Mouse (Mus musculus) thymus, postnatal 0 days (tissue): ENCODE measurements around the gene Fam234a. TPM values are rescaled to one million over a fixed set of nuclear protein-coding genes. Genes with fewer than 3 reads are reported as not detected.
"Not testable (repeated sequence)": the region's sequence is repeated elsewhere in the genome, so short reads cannot be mapped to it uniquely, and the experiment has no call there.

Experiments used
- DNase-seq: peaks from one replicate; pipeline ENCODE4 v3.0.0-alpha.2; 2015; ENCODE audit warnings: low spot score
- polyA plus RNA-seq: library from polyadenylated mRNA; unstranded; fragments of >200 nt; fragmentation: Nextera tagmentation; extraction: Ambion mirVana; gene quantifications from 2 replicates; pipeline ENCODE4 v1.2.1, GENCODE M21; 2015

Fam234a gene
- polyA plus RNA-seq, 1 experiment from 2014 or later = 9.3 TPM

DNA sequence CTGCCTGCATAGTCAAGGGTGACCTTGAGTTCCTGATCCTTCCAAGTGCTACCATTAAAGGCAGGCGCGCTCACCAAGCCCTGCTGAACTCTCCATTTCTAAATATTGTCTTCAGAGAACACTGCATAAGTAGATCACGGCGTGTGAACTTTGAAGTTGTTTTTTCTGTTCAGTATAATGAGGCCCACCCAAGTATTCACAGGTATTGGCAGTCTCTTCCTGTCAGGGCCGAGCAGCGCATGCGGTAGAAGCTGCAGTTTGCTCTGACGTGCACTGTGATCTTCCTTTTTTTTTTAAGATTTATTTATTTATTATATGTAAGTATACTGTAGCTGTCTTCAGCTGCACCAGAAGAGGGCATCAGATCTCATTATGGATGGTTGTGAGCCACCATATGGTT lies 9.7 kb downstream of the Fam234a start:
- DNase-seq = no peak

DNA sequence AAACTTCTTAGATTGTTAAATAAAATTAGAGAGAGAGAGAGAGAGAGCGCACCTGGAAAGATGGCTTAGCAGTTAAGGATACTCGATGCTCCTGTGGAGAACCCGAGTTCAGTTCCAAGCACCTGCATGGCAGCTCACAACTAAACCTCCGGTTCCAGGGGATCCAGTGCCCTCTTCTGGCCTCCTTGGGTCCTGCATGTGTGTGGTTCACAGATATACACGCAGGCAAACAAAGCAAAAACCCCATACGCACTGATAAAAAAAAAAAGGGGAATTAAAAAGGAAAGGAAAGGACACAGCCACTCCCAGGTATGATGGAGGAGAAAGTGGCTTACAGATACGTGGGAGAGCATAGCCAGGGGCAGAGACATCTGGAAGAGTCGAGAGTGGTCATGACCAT lies 11.2 kb downstream of the Fam234a start:
- DNase-seq = no peak

DNA sequence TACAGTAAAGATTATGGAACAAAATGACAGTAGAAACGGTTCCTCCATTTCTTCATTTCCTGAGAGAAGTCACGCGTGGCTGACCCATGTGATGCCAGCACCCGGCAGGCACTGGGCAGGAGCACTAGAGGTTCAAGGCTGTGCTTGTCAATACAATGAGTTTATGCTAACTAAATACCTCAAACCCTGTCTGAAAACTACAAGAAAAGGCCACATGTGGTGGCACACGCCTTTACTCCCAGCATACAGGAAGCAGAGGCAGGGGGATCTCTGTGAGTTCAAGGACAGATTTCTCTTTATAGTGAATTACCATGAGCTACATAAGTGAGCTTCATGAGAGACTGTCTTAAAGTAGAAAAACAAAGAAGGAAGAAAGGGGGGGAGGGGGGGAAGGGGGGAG lies 12.9 kb downstream of the Fam234a start:
- no peak for DNase-seq

DNA sequence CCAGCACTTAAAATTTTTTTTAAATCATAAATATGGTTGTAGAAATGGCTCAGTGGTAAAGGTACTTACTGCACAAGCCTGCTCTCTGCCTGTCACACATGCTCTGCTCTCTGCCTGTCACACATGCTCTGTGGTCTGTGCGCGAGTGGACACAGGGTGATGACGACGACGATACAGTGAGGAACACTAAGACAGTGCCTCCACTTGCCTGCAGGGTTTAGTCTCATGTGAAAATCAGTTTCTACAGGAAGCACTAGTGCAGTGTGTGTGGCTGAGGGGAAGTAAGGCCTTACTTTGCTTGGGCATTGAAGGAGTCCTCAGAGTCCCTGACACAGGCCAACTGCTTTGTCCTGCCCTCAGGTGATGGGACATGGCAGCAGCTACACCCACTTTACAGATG lies 14.3 kb downstream of the Fam234a start:
- no peak for DNase-seq

DNA sequence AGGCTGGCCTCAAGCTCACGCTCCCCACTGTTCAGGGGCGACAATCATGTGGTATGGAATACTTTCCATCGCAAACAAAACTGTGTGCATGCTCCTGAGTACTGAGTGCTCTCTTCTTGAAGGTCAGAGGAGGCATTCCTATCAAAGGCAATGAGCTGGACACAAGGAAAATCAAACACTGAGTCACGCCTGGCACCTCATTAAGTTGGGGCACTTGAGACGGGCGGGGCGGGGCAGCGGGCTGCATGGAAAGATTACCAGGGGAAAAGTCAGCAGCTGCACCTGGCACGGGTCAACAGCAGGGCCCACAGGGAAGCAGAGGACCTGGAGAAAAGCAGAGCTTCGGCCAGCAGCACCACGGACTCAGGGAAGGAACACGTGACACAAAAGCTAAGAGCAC lies 18.9 kb downstream of the Fam234a start:
- DNase-seq = no peak

DNA sequence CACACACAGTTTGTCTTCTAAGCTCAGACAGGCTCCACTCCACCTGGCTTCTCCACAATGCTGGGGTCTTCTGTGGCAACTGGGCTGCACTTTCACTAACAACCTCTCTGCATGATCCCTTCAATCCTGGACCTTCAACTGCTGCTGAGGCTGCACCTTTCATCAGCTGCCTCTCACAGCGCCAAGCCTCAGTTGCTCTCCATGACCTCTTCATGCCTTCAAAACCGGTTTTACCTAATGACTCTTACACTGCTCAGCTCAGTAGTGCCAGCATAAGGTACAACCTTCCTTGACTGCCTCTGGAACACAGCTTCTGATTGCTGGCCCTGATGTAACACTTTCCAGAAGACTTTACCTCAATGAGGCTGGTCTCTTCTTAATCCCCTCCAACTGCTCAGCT lies 22.5 kb downstream of the Fam234a start:
- no peak for DNase-seq

DNA sequence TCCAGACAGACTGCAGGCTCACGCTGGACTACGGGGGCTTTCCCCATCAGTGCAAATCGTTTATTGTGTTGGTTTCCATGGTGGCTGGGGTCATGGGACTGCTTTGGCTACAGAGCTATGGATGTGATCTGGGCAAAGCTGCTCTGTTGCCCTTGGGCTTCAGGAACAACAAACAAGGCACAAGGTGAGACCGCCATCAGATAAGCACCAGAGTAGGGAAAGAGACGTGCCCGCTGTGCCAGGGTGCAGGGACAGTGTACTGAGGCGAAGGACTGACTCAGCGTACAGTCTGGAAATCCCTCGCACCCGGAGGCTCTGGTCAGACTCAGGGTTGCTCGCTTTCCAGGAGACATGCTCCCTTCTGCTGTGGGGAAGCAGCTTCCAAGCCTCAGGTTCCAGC lies 31.4 kb downstream of the Fam234a start:
- no peak for DNase-seq

DNA sequence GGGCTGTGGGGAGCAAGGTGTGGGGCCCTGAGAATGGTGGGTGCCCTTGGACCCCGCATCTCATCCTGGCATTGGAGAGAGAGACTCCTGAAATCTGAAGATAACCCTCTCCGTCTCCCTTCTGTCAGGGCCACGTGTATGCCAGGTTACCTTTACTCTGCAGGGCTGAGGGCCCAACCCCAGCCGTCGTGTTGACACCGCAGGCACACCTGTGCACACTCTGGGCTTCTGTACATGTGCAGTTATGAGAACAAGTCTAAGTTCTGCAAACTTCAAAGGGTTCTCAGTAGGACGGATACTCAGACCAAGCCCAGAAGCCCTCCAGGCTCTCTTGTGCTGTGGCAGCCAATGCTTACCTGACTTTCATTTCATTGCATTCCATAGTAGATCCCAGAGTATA lies 31.8 kb downstream of the Fam234a start:
- no peak for DNase-seq

DNA sequence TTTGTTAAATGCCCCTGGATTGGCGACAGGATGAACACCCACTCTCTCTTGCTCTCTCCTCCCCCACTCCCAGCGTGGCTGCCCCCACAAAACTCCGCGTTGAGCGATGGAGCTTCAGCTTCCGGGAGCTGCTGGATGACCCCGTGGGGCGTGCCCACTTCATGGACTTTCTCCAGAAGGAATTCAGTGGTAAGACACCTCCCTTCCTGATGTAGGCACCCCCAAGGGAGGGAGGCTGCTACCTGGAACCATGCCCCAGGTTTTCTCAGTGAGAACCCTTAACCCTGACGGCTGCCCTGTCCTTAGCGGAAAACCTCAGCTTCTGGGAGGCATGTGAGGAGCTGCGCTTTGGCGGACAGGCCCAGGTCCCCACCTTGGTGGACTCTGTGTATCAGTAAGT lies 36.4 kb downstream of the Fam234a start, which contains the start of gene Arhgdig:
Gene Arhgdig (minus strand): TSS at position 101 of the 400 bp plus-strand sequence.
- no peak for DNase-seq

DNA sequence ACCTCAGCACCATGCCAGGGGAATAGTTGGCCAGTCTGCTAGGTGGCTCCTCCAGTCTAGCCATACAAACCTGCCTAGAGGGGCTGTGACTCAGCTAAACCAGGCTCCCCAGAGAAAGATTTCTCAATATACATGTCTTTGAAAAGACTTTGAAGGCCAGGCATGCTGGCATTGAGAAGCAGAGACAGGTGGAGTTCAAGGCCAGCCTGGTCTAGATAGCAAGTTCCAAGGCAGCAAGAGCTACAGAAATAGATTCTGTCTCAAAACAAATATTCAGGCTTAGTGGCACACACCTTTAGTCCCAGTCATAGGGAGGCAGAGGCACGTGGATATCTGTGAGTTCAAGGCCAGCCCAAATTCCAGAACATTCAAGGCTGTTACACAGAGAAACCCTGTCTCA lies 37.6 kb downstream of the Fam234a start:
- no peak for DNase-seq

DNA sequence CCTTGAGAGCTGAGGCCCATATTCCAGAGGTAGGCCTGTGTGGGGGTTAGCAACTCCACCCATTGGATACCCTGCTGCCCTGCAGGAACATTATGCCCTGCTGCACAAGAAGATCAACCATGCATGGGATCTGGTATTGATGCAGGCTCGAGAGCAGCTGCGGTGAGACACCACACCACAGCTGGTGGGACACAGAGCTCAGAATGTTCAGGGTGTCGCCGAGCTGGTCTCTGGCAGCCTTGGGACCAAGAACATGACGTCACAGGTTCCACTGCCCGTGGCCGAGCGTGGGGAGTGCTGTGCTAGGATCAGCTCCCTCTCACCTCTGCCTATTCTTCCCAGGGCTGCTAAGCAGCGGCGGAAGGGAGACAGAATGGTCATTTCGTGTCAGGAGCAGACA lies 39.3 kb downstream of the Fam234a start:
- DNase-seq = no peak

DNA sequence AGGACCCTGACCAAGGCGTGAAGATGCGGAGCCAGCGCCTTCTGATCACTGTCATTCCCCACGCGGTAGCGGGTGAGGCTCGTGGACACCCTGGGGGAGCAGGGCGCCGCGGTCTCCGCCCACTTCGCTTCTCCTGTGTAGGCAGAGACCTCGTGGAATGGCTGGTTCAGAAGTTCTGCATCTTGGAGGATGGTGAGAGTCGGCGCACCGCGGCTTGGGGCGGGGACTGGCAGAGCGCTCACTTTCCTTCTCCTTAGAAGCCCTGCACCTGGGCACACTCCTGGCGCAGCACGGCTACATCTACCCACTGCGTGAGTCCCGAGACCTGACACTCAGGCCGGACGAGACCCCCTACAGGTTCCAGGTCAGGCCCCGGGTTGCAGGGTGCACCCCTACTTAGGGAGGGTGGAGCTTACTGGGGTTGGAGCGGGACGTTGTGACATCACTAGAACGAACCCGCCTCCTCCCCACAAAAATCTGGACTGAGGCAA lies 40.7 kb downstream of the Fam234a start:
- DNase-seq = peak; percentile 13

DNA sequence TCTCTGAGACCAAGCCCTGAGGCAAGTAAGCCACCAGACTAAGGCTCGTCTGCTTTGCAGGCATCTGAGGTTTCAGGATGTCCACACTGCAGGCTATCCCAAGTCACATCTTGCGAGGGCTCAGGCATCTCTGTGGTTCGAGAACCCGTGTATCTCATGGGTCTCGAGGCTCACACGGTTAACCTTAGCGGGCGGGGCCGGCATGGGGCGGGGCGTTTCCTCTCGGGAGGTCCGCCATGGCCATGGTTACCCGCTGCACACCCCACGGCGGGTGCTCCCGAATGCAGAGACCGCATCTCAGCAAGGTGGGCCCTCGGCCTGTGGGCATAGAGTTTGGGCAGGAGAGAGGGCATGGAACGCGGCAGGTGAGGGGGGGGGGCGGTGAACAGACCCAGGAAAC lies 41.3 kb downstream of the Fam234a start, which contains the start of gene Rgs11:
Gene Rgs11 (plus strand): TSS at position 215 of the 400 bp plus-strand sequence.
- DNase-seq = no peak

DNA sequence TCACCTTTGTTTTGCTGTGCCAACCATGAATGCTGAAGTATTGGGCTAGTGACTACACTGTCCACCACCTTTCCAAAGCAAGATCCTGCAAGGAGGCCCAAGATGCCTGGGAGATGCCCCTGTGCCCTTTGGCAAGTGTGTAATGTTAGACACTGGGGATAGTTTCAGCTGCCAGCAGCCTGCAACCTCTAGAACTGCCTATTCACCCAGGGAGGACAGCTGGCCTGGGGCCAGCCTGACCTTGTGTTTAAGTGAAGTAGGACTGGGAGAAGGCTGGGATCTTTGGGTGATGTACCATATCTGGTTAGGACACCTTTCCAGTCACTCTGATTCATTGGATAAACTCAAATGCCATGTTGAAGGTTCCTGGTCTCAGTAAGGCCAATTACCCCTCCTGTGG lies 42.0 kb downstream of the Fam234a start:
- no peak for DNase-seq

DNA sequence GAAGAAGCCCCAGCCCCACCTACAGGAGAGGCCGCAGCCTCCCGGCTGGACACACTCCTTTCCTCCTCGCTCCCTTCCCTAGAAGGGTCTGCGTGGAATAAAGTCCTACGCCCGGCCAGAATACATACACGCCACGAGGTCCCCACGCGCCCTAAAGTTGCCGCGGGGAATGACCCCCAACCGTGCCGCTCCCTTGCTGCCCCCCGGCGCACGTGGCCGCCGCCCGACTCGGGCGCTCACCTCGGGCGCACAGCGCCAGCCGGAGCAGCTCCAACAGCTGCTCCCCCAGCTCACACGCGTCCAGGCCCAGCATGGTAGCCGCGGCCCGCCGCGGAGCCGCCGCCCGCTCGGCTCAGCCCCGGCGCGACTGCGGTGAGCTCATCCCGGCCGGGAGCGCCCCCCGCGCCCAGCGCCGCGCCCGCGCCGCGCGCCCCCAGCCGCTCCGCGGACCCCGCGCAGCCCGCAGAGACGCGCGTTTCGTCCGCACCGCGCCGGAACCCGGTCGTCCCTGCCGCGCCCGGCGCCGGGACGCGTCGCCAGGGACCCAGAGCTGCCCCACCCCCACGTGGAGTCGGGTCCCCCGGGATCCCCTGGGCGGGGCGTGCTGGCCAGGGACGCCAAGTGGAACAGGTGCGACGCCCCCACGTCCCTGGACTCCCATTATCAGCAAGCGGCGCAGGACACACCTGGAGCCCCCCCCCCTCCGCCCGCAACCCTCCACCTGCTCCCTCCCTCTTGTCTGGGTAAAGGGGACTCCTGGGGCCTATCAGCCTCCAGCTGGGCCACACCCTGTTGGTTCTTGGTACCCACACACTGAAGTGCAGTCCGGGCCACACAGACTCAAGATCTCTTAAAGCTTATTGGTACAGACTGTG lies 43.0 kb downstream of the Fam234a start:
- DNase-seq = peak; percentile 8

DNA sequence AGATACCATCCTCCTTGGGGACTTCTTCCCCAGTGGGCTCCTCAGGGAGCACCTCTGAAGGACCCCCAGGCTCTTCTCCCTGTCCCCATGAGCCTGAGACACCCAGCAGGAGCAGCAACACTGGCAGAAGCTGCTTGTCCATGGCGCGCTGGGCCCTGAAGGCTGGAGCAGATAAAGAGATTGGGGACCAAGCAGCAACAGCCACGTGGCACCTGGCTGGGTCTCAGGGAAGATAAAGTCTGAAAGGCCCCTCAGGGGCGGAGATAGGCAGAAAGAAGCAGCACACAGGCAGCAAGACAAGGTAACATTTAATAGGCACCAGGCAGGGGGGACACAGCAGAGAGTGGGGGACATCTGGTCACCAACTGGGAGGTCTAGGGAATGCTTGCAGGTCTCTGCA lies 45.1 kb downstream of the Fam234a start, which contains the start of gene Pdia2:
Gene Pdia2 (minus strand): TSS at position 196 of the 400 bp plus-strand sequence.
- no peak for DNase-seq

DNA sequence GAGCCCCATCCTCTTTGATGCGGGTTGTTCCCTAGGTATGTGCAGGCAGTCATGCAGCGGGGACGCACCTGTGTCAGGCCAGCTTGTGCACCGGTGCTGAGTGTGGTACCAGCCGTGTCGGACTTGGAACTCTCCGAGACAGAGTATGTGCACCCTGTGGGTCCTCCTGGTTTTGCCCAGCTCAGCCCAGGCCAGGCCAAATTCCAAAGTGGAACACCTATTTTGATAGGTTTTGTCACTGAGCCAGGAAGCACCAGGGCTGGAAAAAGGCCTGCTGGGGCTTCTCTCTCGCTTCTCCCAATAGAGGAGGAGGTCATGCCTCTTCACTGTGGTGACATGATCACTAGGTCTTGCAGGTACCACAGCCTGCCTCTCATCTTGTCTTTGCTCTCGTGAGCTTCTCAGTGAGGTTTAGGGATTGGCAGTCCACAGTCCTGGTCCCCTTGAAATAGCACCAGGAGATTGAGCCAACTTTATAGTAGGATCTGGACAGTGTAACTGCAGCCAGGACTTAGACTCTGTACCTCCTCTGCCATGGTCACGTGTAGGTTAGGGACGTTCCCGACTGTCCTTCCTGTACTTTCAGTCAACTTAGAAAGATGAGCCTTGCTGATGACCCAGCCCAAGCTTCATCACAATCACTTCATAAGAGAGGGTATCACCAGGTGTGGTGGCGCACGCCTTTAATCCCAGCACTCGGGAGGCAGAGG lies 51.4 kb downstream of the Fam234a start:
- no peak for DNase-seq

DNA sequence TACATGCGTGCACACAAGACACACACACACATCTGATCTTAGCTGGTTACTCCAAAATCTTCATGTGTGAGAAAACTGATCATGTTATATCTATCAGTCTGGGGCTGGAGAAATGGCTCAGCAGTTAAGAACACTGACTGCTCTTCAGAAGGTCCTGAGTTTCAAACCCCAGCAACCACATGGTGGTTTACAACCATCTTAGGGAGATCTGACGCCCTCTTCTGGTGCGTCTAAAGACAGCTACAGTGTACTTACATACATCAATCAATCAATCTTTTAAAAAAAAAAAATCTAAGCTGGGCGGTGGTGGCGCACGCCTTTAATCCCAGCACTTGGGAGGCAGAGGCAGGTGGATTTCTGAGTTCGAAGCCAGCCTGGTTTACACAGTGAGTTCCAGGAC lies 52.6 kb downstream of the Fam234a start:
- DNase-seq = not testable (repeated sequence)

DNA sequence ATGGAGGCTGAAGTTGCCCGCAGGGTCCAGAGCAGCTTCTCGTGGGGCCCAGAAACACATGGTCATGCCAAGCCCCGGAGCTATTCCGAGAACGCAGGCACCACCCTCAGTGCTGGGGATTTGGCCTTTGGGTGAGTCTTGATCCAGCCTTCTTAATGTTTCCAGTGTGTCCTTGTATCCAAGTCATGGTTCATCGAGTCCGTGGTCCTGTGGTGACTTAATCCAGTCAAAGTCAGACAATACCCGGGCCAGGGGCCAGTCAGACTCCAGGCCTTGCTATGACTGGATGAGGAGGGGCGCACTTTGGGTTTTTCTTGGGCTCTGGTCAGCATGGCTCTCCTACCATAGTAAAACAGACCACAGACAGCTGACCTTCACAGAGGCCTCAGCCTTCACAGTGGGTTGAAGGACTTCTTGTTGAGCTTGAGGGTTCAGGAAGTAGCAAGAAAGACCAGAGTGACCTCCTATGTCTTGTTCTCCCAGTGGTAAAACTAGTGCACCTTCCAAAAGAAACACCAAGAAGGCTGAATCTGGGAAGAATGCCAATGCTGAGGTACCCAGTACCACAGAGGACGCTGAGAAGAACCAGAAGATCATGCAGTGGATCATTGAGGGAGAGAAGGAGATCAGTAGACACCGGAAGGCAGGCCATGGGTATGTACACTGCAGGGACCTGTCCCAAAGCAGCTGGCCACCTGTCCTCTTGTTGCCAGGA lies 55.8 kb downstream of the Fam234a start:
- no peak for DNase-seq

DNA sequence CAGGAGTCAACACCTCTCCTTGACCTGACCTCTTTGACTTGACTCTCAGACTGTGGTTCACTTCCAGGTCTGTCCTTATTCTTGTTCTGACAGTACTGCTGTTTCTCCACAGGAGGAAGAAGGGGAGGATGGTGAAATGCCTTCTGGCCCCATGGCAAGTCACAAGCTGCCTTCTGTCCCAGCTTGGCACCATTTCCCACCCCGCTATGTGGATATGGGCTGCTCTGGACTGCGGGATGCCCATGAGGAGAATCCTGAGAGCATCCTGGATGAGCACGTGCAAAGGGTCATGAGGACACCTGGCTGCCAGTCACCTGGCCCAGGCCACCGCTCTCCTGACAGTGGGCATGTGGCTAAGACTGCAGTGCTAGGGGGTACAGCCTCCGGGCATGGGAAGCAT lies 56.5 kb downstream of the Fam234a start:
- DNase-seq = no peak

DNA sequence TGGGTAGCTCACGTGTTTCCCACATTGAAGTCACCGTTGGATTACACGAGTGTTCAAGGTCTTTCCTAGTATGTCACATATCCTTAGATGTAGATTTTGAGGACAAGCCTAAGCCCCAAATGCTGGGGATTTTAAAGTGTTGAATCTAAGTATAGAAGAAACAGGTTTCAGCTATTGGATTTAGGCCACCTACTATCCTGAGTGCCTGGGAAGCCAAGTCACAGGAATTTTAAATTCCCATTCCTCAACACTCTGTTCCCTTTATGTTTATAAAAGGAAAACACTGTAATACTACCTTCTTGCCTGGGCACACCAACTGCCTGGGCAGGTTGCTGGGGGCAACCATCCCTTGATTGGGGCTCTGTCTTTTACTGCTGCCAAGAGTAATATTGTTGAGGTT lies 62.9 kb downstream of the Fam234a start:
- DNase-seq = no peak

DNA sequence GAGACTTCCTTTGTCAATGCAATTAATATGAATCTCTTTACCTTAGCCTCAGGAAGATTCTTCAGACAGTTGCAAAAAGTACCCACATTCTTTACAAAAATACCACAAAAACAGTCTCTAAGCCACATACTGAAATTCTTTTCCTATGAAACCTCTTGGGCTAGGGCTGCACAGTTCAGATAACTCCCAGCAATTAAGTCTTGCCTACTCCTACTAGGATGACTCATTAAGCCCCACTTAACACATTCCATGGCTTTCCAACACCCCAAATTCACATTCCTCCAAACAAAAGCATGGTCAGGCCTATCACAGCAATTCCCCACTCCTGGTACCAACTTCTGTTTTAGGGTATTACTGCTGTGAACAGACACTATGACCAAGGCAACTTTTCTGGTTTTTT lies 65.4 kb downstream of the Fam234a start:
- DNase-seq = no peak
